Comparison of ENCODE assay signal across 14 mouse cellular contexts in the genomic region with DNA sequence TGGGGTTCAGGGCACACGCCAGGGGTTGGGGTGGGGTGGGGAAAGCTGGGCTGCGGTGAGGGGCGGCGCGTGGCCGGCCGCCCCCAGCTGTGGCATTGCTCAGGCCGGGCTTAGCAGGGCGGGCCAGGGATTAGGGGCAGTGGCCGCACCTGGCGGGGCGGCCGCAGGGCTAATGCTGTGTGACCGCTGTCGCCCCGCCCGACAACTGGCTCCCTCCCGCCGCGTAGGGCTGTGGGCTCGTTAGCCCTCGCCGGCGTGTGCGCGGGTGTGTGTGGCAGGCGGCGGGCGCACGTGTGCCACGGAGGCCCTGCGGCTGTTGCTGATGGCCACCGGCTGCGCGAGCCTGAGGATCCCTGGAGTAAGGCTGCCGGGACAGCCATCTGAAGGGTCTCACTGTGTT. TPM values are rescaled to one million over a fixed set of nuclear protein-coding genes. Genes with fewer than 3 reads are reported as not detected.
DNase-seq lines count a peak whose midpoint lies in the region; ATAC-seq lines count a peak whose summit lies in the region.
"Had no signal": no experiment of that assay in that cellular context is flagged by ENCODE, and none has a peak within 500 bp of the region (broad histone marks: within the 10 kb centered on the region; RNA-seq: fewer than 3 reads in every experiment).

No protein-coding gene starts in this region.

- H3K4me2 ChIP-seq in forebrain, embryonic 16.5 days (ENCODE audit: low read length) = peak overlapping the region; percentile 26
- H3K4me2 ChIP-seq in midbrain, embryonic 11.5 days = peak overlapping the region; percentile 36

- intact Hi-C loops in heart, postnatal 14 days (cut with DNase I) = no loop called here

- no peaks in the 10 kb centered on the region for H3K36me3 ChIP-seq in forebrain, embryonic 16.5 days (ENCODE audit: control insufficient read depth, insufficient read depth)
- H3K36me3 ChIP-seq in midbrain, embryonic 11.5 days (ENCODE audit: control insufficient read depth, insufficient read depth, low read length) = no peaks in the 10 kb centered on the region
- H3K36me3 ChIP-seq: heart, embryonic 10.5 days had no signal

- no peak for ATAC-seq in forebrain, embryonic 16.5 days
- 0 out of 2 replicates have a peak, but pooled peaks have one; percentile 38 for ATAC-seq in midbrain, embryonic 11.5 days (ENCODE audit: low FRiP score)
- ATAC-seq: lung, postnatal 0 days had no signal

- H3K27ac ChIP-seq in forebrain, embryonic 16.5 days (ENCODE audit: low read length) = no peak overlapping the region
- no peak overlapping the region for H3K27ac ChIP-seq in midbrain, embryonic 11.5 days (ENCODE audit: low read depth, low read length)
- H3K27ac ChIP-seq: heart, embryonic 10.5 days had no signal

- H3K9me3 ChIP-seq in forebrain, embryonic 16.5 days (ENCODE audit: control insufficient read depth, low read length) = no peaks in the 10 kb centered on the region
- H3K9me3 ChIP-seq in midbrain, embryonic 11.5 days (ENCODE audit: control insufficient read depth, low read length) = no peaks in the 10 kb centered on the region
- H3K9me3 ChIP-seq: heart, embryonic 10.5 days had no signal

- peak; percentile 20 for DNase-seq in right cerebral cortex, adult 18-20 months
- DNase-seq in right cerebral cortex, postnatal 10 days (ENCODE audit: low spot score in 2 of 2) = no peak
- DNase-seq in midbrain, embryonic 11.5 days (ENCODE audit: low spot score, missing footprints) = no peak
- DNase-seq in right cerebral cortex, postnatal 4 days = peak; percentile 9
- no peak for DNase-seq in cerebellum, postnatal 36 days
- DNase-seq in heart, postnatal 14 days = no peak
- no peak for DNase-seq in cerebellum, adult 18-20 months
- DNase-seq: adrenal gland, postnatal 25 days; kidney, adult 8-10 months; thymus, postnatal 36 days had no signal

- H3K27me3 ChIP-seq in forebrain, embryonic 16.5 days (replicated peaks; ENCODE audit: control insufficient read depth, insufficient read depth, low read length) = peaks cover 34% of the 10 kb centered on the region
- H3K27me3 ChIP-seq in midbrain, embryonic 11.5 days (ENCODE audit: control insufficient read depth, insufficient read depth, low read length) = peaks cover 18% of the 10 kb centered on the region

- 0 out of 2 replicates have a peak overlapping the region, but pooled peaks have one; percentile 15 for H3K4me3 ChIP-seq in forebrain, embryonic 16.5 days (replicated peaks; ENCODE audit: low read length)
- H3K4me3 ChIP-seq in midbrain, embryonic 11.5 days (ENCODE audit: low read depth, low read length) = peak overlapping the region; percentile 13; the same call in 1 of the 2 replicates
- H3K4me3 ChIP-seq: heart, embryonic 10.5 days had no signal

- H3K4me1 ChIP-seq in forebrain, embryonic 16.5 days (replicated peaks; ENCODE audit: control insufficient read depth, insufficient read depth, low read length) = peaks cover 4% of the 10 kb centered on the region
- peaks cover 6% of the 10 kb centered on the region for H3K4me1 ChIP-seq in midbrain, embryonic 11.5 days (ENCODE audit: control insufficient read depth, insufficient read depth, low read length)

- 0 out of 2 replicates have a peak overlapping the region, but pooled peaks have one; percentile 13 for H3K9ac ChIP-seq in forebrain, embryonic 16.5 days (replicated peaks; ENCODE audit: low read depth, low read length)
- H3K9ac ChIP-seq in midbrain, embryonic 11.5 days (ENCODE audit: low read length) = no peak overlapping the region

- under 1% methylated on average over 35 of the region's 36 CpGs for WGBS in forebrain, embryonic 16.5 days
- 2% methylated on average over 32 of the region's 36 CpGs for WGBS in midbrain, embryonic 11.5 days

RNA-seq across cellular contexts. Expression of gene Myod1, which starts 27.5 kb away (rescaled TPM):
- polyA plus RNA-seq in forebrain, embryonic 16.5 days (2015; fragmentation: Nextera tagmentation; extraction: Ambion mirVana) = 0.14 TPM in 1 of 2 replicates, not detected in the other
- 0.11 TPM in 1 of 2 replicates, not detected in the other for polyA plus RNA-seq in midbrain, embryonic 11.5 days (2014; fragmentation: Nextera tagmentation; extraction: Ambion mirVana)
- not detected for total RNA-seq in heart, postnatal 14 days (2021)
- total RNA-seq: adrenal gland, postnatal 25 days; left cerebral cortex, postnatal 14 days had no signal
- polyA plus RNA-seq: lung, postnatal 0 days had no signal

RNA-seq across cellular contexts. Expression of gene Kcnc1, which starts 47.5 kb away (rescaled TPM):
- polyA plus RNA-seq in forebrain, embryonic 16.5 days (2015; fragmentation: Nextera tagmentation; extraction: Ambion mirVana) = 7.6 and 8.4 TPM in 2 replicates
- 1.4 and 1.8 TPM in 2 replicates for polyA plus RNA-seq in midbrain, embryonic 11.5 days (2014; fragmentation: Nextera tagmentation; extraction: Ambion mirVana)
- total RNA-seq in heart, postnatal 14 days (2021) = under 1 TPM; 0.05 TPM

Comparison
In these comparisons a context has a peak if more than half of its experiments do, and no peak if none do; other contexts are left out.
1. DNase-seq: peak in right cerebral cortex, adult 18-20 months (single experiment) and right cerebral cortex, postnatal 4 days (single experiment); none in right cerebral cortex, postnatal 10 days (0 of 2), midbrain, embryonic 11.5 days (single experiment), cerebellum, postnatal 36 days (0 of 2), heart, postnatal 14 days (0 of 2) and cerebellum, adult 18-20 months (0 of 2).